Mouse (Mus musculus): ENCODE data around the gene Rab25.
"Not testable (repeated sequence)": the region's sequence is repeated elsewhere in the genome, so short reads cannot be mapped to it uniquely, and the experiment has no call there.

Rab25 gene

DNA sequence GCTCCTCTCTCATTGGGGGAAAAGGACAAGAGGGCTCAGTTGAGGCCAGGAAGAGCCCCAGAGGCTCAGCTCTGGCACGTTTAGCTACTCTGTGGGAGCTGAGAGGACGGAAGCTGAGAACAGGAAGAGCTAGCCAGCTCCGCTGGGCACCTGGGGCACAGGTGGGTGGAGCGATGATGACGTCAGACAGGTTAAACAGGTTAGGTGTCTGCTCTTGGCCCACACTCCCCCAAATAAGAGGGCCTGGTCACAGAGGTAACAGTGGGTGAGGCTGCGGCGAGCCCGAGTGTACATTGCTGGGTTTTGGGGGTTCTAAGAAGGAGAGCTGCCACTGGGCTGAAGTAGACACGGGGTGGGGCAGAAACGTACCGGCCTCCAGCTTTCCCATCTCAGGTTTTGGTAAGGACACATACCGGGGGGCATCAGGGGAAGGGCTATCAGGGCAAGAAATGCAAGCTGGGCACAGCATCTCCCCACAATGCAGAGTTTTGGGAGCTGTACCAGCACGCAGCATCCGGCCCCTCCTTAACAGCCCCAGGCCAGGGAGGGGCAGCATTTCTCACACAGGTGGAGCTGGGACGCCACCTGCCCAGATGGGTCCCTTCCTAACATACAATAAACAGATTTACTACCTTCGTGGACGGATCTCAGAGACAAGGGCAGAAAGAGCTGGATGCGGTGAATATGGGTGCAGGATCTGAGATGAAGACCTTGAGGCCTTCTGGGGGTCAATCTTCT is at the start of gene Rab25:
Rab25 (minus strand) TSS at position 121 of the 738 bp plus-strand sequence.
- DNase-seq (ENCODE audit: low spot score in 2 of 2) = no peak

DNA sequence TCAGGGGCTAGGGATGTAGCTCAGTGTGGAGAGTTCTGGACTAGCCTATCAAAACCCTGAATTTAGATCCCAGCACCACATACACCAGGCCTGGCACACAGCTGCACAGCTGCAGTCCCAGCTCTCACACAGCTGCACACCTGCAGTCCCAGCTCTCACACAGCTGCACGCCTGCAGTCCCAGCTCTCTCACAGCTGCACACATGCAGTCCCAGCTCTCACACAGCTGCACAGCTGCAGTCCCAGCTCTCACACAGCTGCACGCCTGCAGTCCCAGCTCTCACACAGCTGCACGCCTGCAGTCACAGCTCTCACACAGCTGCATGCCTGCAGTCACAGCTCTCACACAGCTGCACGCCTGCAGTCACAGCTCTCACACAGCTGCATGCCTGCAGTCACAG is 48.4 kb upstream of the Rab25 start:
- not testable (repeated sequence) for DNase-seq (ENCODE audit: low spot score in 2 of 2)

DNA sequence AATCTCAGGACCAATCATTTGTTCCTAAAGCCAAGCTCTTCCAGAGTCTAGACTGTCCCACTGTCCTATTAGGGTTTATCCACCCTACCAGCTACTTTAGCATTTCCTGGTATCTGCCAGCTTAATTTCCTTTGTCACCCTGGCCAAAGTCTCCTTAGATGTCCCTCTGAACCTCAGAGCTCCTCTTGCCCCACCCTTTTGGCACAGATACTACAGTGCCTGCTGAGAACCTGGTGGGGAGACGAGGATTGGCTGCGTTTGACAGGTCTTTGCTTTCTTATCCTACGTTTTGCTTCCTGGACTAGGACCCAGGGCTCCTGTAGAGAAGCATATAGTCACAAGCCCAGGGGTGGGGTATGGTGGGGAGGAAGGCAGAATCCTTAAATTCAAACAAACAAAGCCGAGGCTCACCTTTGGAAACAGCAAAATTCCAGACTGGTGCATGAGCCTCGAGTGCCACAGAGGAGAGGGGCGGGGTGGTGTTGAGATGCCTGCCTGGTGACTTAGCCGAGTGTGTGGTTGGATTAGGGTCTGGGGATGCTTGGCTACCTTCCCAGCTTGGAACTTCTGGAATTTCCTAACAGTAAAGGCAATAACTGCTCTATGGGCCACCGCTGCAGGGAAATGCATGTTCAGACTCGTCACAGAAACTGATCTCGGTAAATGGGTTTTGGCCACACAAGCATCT is 45.9 kb upstream of the Rab25 start:
- DNase-seq (ENCODE audit: low spot score in 2 of 2) = no peak

- no peak for DNase-seq (ENCODE audit: low spot score in 2 of 2)
These were observed 45.0 kb upstream of the Rab25 start for GRCm38 (mm10) chr3:88592942-88593576.

- DNase-seq (ENCODE audit: low spot score in 2 of 2) = no peak
These were observed 44.0 kb upstream of the Rab25 start for GRCm38 (mm10) chr3:88591950-88592731.

- DNase-seq (ENCODE audit: low spot score in 2 of 2) = no peak
These were observed 42.9 kb upstream of the Rab25 start for GRCm38 (mm10) chr3:88591044-88591443.

- no peak for DNase-seq (ENCODE audit: low spot score in 2 of 2)
These were observed 42.1 kb upstream of the Rab25 start for GRCm38 (mm10) chr3:88590246-88590645.

- DNase-seq (ENCODE audit: low spot score in 2 of 2) = no peak
These were observed 38.5 kb upstream of the Rab25 start for GRCm38 (mm10) chr3:88586640-88587039.

- no peak for DNase-seq (ENCODE audit: low spot score in 2 of 2)
These were observed 37.7 kb upstream of the Rab25 start for GRCm38 (mm10) chr3:88585769-88586168.

GRCm38 (mm10) chr3:88579454-88580117 is 31.5 kb upstream of the Rab25 start:
- DNase-seq (ENCODE audit: low spot score in 2 of 2) = peak; percentile 69 to 74

- DNase-seq (ENCODE audit: low spot score in 2 of 2) = no peak
These were observed 30.7 kb upstream of the Rab25 start for GRCm38 (mm10) chr3:88578498-88579424.

- not testable (repeated sequence) for DNase-seq (ENCODE audit: low spot score in 2 of 2)
These were observed 29.7 kb upstream of the Rab25 start for GRCm38 (mm10) chr3:88577846-88578245.

- no peak for DNase-seq (ENCODE audit: low spot score in 2 of 2)
These were observed 27.4 kb upstream of the Rab25 start, which contains the start of gene Ssr2 for GRCm38 (mm10) chr3:88575540-88575939. TSS of gene Ssr2 (plus strand) at chr3:88575876.

- no peak for DNase-seq (ENCODE audit: low spot score in 2 of 2)
These were observed 25.7 kb upstream of the Rab25 start for GRCm38 (mm10) chr3:88573810-88574209.

DNA sequence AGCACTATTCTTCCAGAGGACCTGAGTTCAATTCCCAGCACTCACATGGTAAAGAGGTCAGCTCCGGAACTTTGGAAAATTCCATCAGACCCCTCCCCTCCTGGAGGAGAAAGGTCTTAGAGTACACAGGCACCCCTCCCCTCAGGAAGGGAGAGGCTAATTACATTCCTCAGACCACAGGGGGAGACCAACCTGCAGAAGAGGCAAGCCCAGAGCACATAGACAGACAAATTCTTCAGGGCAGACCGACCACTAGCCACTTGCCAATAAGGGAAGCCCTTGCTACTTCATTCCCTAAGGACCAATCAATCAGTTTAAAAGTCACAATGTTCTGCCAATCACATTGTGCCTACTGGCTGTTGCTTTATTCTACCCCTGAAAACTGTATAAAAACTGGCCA is 24.7 kb upstream of the Rab25 start:
- DNase-seq (ENCODE audit: low spot score in 2 of 2) = no peak

DNA sequence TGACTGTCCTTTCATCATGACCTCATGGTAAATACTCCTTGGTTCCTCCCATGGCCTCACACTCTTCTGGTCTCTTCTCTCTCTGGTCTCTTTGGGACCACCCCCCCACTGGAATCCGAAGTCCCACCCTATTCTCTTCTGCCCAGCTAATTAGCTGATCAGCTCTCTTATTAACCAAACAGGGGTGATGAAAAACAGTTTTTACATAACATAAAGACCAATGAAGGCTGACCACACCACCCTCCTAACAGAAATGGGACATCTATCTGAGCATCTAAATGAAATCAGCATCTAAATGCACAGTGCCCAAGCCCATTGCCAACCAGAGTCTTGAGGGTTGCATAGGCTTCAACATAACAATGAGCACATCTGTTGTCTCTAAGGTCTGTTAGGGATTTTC is 23.8 kb upstream of the Rab25 start:
- no peak for DNase-seq (ENCODE audit: low spot score in 2 of 2)

DNA sequence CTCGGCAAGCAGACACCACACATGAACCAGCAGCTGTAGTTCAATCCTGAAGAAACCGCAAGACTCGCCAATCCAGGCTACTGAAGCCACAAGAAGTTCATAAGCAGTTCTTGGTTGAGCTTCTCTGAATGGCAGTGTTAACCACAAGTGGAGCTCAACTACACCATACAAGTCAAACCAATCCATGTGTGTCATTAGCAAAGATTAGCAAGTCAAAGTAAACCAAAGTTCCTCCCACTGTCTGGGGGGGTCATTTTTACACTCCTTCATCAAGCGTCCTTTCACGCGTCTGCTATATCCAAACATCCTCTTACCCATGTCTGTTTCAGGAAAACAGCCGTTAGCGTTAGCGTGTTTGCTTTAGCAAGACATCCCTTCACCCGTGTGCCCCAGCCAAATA is 22.2 kb upstream of the Rab25 start:
- no peak for DNase-seq (ENCODE audit: low spot score in 2 of 2)

GRCm38 (mm10) chr3:88569694-88570093 is 21.6 kb upstream of the Rab25 start:
- no peak for DNase-seq (ENCODE audit: low spot score in 2 of 2)

GRCm38 (mm10) chr3:88569093-88569492 is 21.0 kb upstream of the Rab25 start:
- no peak for DNase-seq (ENCODE audit: low spot score in 2 of 2)

- no peak for DNase-seq (ENCODE audit: low spot score in 2 of 2)
These were observed 20.5 kb upstream of the Rab25 start for GRCm38 (mm10) chr3:88568615-88569014.
